Comparison of ENCODE assay signal across 7 mouse cellular contexts in genomic region chr5:114822796-114823688, GRCm38 (mm10). TPM values are rescaled to one million over a fixed set of nuclear protein-coding genes. Genes with fewer than 3 reads are reported as not detected.
DNase-seq lines count a peak whose midpoint lies in the region; ATAC-seq lines count a peak whose summit lies in the region.

TSS of gene 1500011B03Rik (minus strand) at chr5:114823468.

- peak; percentile 42 to 53 for DNase-seq in adrenal gland, postnatal 4 days (ENCODE audit: low spot score in 2 of 2)
- peak; percentile 96 for DNase-seq in embryonic facial prominence, embryonic 10.5 days (ENCODE audit: low spot score)
- DNase-seq in kidney, adult 18-20 months = peak; percentile 67
- DNase-seq in spleen, adult 12 weeks (ENCODE audit: low spot score) = peak; percentile 62

- ATAC-seq in granulocyte monocyte progenitor cell, adult 5-6 weeks (replicated peaks; ENCODE audit: poor library complexity, severe bottlenecking) = peak; percentile 47
- ATAC-seq in limb, embryonic 12.5 days (ENCODE audit: insufficient number of reproducible peaks, insufficient read depth, low FRiP score, low TSS enrichment, low read depth) = peak; percentile 88
- ATAC-seq in midbrain, embryonic 13.5 days = peak; percentile 91

- H3K36me3 ChIP-seq in embryonic facial prominence, embryonic 10.5 days (replicated peaks) = peaks cover 28% of the 10 kb centered on the region
- H3K36me3 ChIP-seq in limb, embryonic 12.5 days = peaks cover 20% of the 10 kb centered on the region
- peaks cover 14% of the 10 kb centered on the region; the same call in 1 of the 2 replicates for H3K36me3 ChIP-seq in midbrain, embryonic 13.5 days

- peaks cover 13% of the 10 kb centered on the region for H3K4me1 ChIP-seq in embryonic facial prominence, embryonic 10.5 days
- H3K4me1 ChIP-seq in limb, embryonic 12.5 days (replicated peaks) = 0 out of 2 replicates have a peak, but pooled peaks cover 4% of the 10 kb centered on the region
- H3K4me1 ChIP-seq in midbrain, embryonic 13.5 days (replicated peaks) = peaks cover 12% of the 10 kb centered on the region

- peak within 1 kb of the TSS; percentile 95 for H3K27ac ChIP-seq in embryonic facial prominence, embryonic 10.5 days (replicated peaks)
- H3K27ac ChIP-seq in limb, embryonic 12.5 days = peak within 1 kb of the TSS; percentile 85
- H3K27ac ChIP-seq in midbrain, embryonic 13.5 days = peak within 1 kb of the TSS; percentile 86

- peak within 1 kb of the TSS; percentile 84 for H3K9ac ChIP-seq in limb, embryonic 12.5 days (replicated peaks)
- H3K9ac ChIP-seq in midbrain, embryonic 13.5 days (replicated peaks) = peak within 1 kb of the TSS; percentile 88

- 8% methylated on average over 53 of the region's 53 CpGs for WGBS in embryonic facial prominence, embryonic 10.5 days
- 8% methylated on average over 53 of the region's 53 CpGs for WGBS in limb, embryonic 12.5 days
- WGBS in midbrain, embryonic 13.5 days = 7% methylated on average over 53 of the region's 53 CpGs

- H3K4me3 ChIP-seq in embryonic facial prominence, embryonic 10.5 days = peak within 1 kb of the TSS; percentile 92
- H3K4me3 ChIP-seq in limb, embryonic 12.5 days (replicated peaks) = peak within 1 kb of the TSS; percentile 84
- peak within 1 kb of the TSS; percentile 74 for H3K4me3 ChIP-seq in midbrain, embryonic 13.5 days (replicated peaks)

- peaks cover 10% of the 10 kb centered on the region; the same call in 1 of the 2 replicates for H3K9me3 ChIP-seq in embryonic facial prominence, embryonic 10.5 days
- H3K9me3 ChIP-seq in limb, embryonic 12.5 days = peaks cover 6% of the 10 kb centered on the region; the same call in 1 of the 2 replicates
- no peaks in the 10 kb centered on the region for H3K9me3 ChIP-seq in midbrain, embryonic 13.5 days

- H3K27me3 ChIP-seq in embryonic facial prominence, embryonic 10.5 days (replicated peaks; ENCODE audit: low read depth, poor library complexity, severe bottlenecking) = no peaks in the 10 kb centered on the region
- H3K27me3 ChIP-seq in limb, embryonic 12.5 days = no peaks in the 10 kb centered on the region
- H3K27me3 ChIP-seq in midbrain, embryonic 13.5 days = no peaks in the 10 kb centered on the region

- H3K4me2 ChIP-seq in limb, embryonic 12.5 days = peak within 1 kb of the TSS; percentile 60
- H3K4me2 ChIP-seq in midbrain, embryonic 13.5 days (replicated peaks) = peak within 1 kb of the TSS; percentile 64

RNA-seq across cellular contexts. Expression of gene 1500011B03Rik, which starts in this region (rescaled TPM):
- 10 to 100 TPM; 88.4 to 91.9 TPM for total RNA-seq in adrenal gland, postnatal 4 days (2021)
- 108 TPM in 2 replicates for polyA plus RNA-seq in embryonic facial prominence, embryonic 10.5 days (2016; fragmentation: Nextera tagmentation; extraction: Ambion mirVana)
- total RNA-seq in granulocyte monocyte progenitor cell, adult 5-6 weeks (2014; fragmentation: Nextera tagmentation) = 44.4 and 76.8 TPM in 2 replicates
- total RNA-seq in granulocyte monocyte progenitor cell, adult 5-6 weeks (2017) = 44.0 and 57.4 TPM in 2 replicates
- polyA plus RNA-seq in limb, embryonic 12.5 days (2016; fragmentation: Nextera tagmentation; extraction: Ambion mirVana) = 95.7 and 99.3 TPM in 2 replicates
- polyA plus RNA-seq in midbrain, embryonic 13.5 days (2015; fragmentation: Nextera tagmentation; extraction: Ambion mirVana) = 225 and 235 TPM in 2 replicates

Comparison
In these comparisons a context has a peak if more than half of its experiments do, and no peak if none do; other contexts are left out.
1. Peak in every context shown above with its lines: DNase-seq, ATAC-seq, H3K4me3 ChIP-seq and H3K27ac ChIP-seq.